Mouse (Mus musculus) gastrocnemius, postnatal 4 days (tissue): ENCODE measurements around the gene Ppp1r35. TPM values are rescaled to one million over a fixed set of nuclear protein-coding genes. Genes with fewer than 3 reads are reported as not detected.

Source experiments
- DNase-seq, 2 experiments: peaks; one replicate each; pipeline ENCODE4 v3.0.0; 2021 to 2022; ENCODE audit warnings: low spot score in 2 of 2, mixed read lengths in 2 of 2
- total RNA-seq, 2 experiments: library from RNA; stranded (reverse); gene quantifications; 2 replicates each; pipeline ENCODE4 v1.2.3; 2021

Gene Ppp1r35
- total RNA-seq, 2 experiments from 2014 or later, result 14.5 to 15.8 TPM

DNA sequence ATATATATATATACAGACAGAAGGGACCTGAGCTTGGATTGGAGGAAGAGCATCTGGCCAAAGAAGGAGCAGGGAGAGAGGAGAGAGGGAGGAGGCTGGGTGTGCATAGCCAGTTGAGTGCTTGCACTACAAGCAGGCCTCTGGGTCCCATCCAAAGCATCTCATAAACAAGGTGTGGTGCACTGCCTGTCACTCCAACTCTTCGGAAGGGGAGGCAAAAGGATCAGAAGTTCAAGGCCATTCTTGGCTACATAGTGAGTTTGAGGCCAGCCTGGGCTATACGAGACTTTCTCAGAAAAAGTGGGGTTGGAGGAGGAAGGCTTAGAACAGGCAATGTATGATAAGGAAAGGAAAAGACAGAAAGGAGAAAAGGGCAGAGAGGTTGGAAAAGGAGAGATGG is 47.3 kb downstream of the Ppp1r35 start:
- DNase-seq, result peak in 1 of 2 experiments; percentile 12

DNA sequence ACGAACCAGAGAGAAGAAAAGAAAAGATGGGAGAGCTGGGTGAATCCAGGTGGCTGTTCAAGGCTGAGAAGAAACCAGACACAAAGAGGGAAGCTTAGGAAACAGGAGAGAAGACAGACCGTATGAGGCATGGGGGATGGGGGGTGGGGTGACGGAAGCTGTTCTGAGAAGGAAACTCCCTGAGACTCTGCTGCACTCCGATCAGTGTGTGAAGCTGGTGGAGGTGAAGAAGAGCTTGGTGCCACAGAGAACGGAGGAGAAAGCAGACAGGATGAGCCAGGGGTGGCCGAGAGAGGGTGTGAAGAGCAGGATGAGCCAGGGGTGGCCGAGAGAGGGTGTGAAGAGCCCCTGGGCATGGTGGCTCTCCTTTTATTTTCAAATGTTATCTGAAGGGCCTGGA is 47.8 kb downstream of the Ppp1r35 start:
- DNase-seq, result peak in 1 of 2 experiments; percentile 12

DNA sequence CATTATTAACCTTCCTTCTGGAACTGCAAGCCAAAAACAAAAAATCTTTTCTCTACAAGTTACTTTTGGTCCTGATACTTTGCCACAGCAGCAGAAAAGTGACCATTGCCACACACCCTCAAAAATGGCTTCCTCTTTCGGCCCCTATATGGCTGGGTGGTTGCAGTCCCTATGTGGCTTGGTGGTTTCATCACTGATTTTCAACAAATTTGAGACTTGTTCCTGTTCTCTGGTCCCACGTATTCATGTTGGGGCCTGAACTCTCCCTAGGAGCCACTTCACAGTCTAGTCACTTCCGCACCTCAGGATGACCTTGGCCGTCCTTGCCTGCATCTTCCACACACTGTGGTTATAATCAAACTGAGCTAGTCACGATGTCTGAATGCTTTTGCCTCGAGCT is 50.0 kb downstream of the Ppp1r35 start:
- peak in 1 of 2 experiments; percentile 11 for DNase-seq

Other genes with a start within 250 kb of the Ppp1r35 start
- gene Epo, start 245.6 kb upstream of the Ppp1r35 start, total RNA-seq, result not detected
- 100 to 1,000 TPM; 483 to 529 TPM for gene Gnb2, start 245.3 kb upstream of the Ppp1r35 start, total RNA-seq
- not detected for gene Actl6b, start 225.3 kb upstream of the Ppp1r35 start, total RNA-seq
- under 1 TPM; 0.29 to 0.31 TPM for gene Tfr2, start 209.0 kb upstream of the Ppp1r35 start, total RNA-seq
- gene Mospd3, start 177.8 kb upstream of the Ppp1r35 start, total RNA-seq, result 10 to 100 TPM; 31.1 to 35.3 TPM
- gene Pcolce, start 165.1 kb upstream of the Ppp1r35 start, total RNA-seq, result 100 to 1,000 TPM; 362 to 399 TPM
- under 1 TPM; 0.74 to 0.80 TPM for gene Fbxo24, start 149.8 kb upstream of the Ppp1r35 start, total RNA-seq
- 10 to 100 TPM; 19.2 to 23.0 TPM for gene Lrch4, start 149.7 kb upstream of the Ppp1r35 start, total RNA-seq
- 10 to 100 TPM in 1 of 2 experiments, 1 to 10 TPM in 1; 8.6 to 11.0 TPM for gene Gm20605, start 149.7 kb upstream of the Ppp1r35 start, total RNA-seq
- 1 to 10 TPM; 3.2 to 3.8 TPM for gene Sap25, start 137.5 kb upstream of the Ppp1r35 start, total RNA-seq
- gene Irs3, start 133.1 kb upstream of the Ppp1r35 start, total RNA-seq, result 1 to 10 TPM in 1 of 2 experiments, under 1 TPM in 1; 0.59 to 1.2 TPM
- 1 to 10 TPM; 7.8 to 7.9 TPM for gene Agfg2, start 94.1 kb upstream of the Ppp1r35 start, total RNA-seq
- 1 to 10 TPM in 1 of 2 experiments, under 1 TPM in 1; 0.73 to 1.2 TPM for gene Nyap1, start 37.2 kb upstream of the Ppp1r35 start, total RNA-seq
- gene Tsc22d4, start 33.1 kb upstream of the Ppp1r35 start, total RNA-seq, result 100 to 1,000 TPM; 162 to 187 TPM
- 10 to 100 TPM; 25.0 to 34.2 TPM for gene Mepce, start 8.8 kb downstream of the Ppp1r35 start, total RNA-seq
- 1 to 10 TPM; 4.3 to 5.6 TPM for gene Zcwpw1, start 8.9 kb downstream of the Ppp1r35 start, total RNA-seq
- gene Pilra, start 57.4 kb downstream of the Ppp1r35 start, total RNA-seq, result 1 to 10 TPM; 1.7 to 2.4 TPM
- under 1 TPM; 0.59 to 0.98 TPM for gene Pilrb1, start 79.3 kb downstream of the Ppp1r35 start, total RNA-seq
- gene Pilrb2, start 93.0 kb downstream of the Ppp1r35 start, total RNA-seq, result 1 to 10 TPM in 1 of 2 experiments, under 1 TPM in 1; 0.69 to 1.1 TPM
- gene Cyp3a13, start 142.8 kb downstream of the Ppp1r35 start, total RNA-seq, result under 1 TPM in 1 of 2 experiments, not detected in 1; 0.10 TPM
- gene Gjc3, start 184.2 kb downstream of the Ppp1r35 start, total RNA-seq, result 10 to 100 TPM in 1 of 2 experiments, 1 to 10 TPM in 1; 8.1 to 10.3 TPM
- gene Azgp1, start 202.7 kb downstream of the Ppp1r35 start, total RNA-seq, result 1 to 10 TPM in 1 of 2 experiments, under 1 TPM in 1; 0.37 to 1.2 TPM
- not detected for gene Smok3a, start 242.4 kb downstream of the Ppp1r35 start, total RNA-seq
- gene Smok3b, start 242.6 kb downstream of the Ppp1r35 start, total RNA-seq, result not detected